ENCODE assay signal across 7 mouse cellular contexts in the genomic region with DNA sequence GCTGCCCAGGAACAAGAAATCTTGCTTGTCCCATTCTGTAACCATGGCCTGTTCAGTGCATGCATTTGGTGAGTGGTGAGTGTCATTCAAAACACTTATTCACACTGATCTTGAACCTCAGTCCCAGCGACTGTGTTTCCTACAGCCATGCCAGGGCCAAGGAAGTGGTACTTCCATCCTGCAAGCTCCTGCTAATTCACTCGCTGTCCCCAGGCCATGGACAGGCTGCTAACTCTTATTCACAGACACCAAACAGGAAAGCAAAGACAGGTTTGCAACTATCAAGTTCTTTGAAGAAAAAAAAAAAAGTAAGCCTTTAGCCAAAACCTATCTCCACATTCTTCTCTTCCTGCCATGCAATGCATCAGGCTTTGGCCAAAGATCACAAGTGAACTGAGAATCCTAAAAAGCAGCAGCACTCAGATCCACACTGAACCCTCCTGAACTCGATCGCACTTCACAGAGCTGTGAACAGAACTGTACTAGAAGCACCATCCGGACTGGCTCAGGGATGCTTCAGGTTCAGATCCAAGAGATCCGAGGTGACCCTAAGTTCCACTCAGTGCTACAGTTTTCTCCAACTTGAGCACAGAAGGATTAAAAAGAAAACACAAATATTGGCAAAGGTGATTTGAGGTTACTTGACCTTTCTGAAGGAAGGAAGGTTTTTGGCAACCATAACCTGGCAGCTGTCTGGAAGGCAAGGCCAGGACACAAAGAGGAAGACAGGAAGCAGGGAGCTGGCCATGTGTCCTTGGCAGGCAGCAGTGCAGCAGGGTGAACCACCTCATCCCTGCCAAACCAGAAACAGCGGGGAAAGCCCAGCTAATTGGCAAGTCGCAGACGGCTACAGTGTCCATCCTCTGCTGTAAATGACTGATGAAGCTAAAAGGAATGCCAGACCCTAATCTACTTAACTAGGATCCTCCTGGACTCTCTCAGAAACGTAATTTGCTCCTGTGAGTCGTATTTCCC.
DNase-seq lines count a peak whose midpoint lies in the region; ATAC-seq and TF ChIP-seq lines count a peak whose summit lies in the region.

No protein-coding gene starts in this region.

- H3K9me3 ChIP-seq in ES-E14 (ENCODE audit: control insufficient read depth, insufficient read depth, low read depth, low read length) = no peaks in the 10 kb centered on the region
- H3K9me3 ChIP-seq in embryonic facial prominence, embryonic 13.5 days = no peaks in the 10 kb centered on the region
- no peaks in the 10 kb centered on the region for H3K9me3 ChIP-seq in heart, embryonic 15.5 days (replicated peaks)

- H3K9ac ChIP-seq in ES-E14 (ENCODE audit: insufficient read depth, low read depth, low read length, poor library complexity, severe bottlenecking) = 0 out of 2 replicates have a peak overlapping the region, but pooled peaks have one; percentile 43
- no peak overlapping the region for H3K9ac ChIP-seq in embryonic facial prominence, embryonic 13.5 days
- no peak overlapping the region for H3K9ac ChIP-seq in heart, embryonic 15.5 days

- no peak for ATAC-seq in embryonic facial prominence, embryonic 13.5 days (ENCODE audit: insufficient number of reproducible peaks, insufficient read depth, low FRiP score, low TSS enrichment, low read depth)
- ATAC-seq in heart, embryonic 15.5 days (replicated peaks; ENCODE audit: insufficient number of reproducible peaks, insufficient read depth, low FRiP score, low read depth) = peak; percentile 66

- in situ Hi-C loops in ES-E14 (cut with MboI; ENCODE audit: low sequenced_read_pairs in 2 of 2, unreplicated experiment in 2 of 2) = no loop called here

- no peaks in the 10 kb centered on the region for H3K27me3 ChIP-seq in embryonic facial prominence, embryonic 13.5 days
- H3K27me3 ChIP-seq in heart, embryonic 15.5 days = no peaks in the 10 kb centered on the region

- peaks cover 15 to 22% of the 10 kb centered on the region in 2 experiments for H3K4me1 ChIP-seq in ES-E14 (ENCODE audit: control insufficient read depth in 2 of 2, insufficient read depth in 2 of 2, low read length in 2 of 2, poor library complexity in 1 of 2)
- H3K4me1 ChIP-seq in embryonic facial prominence, embryonic 13.5 days = peaks cover 60% of the 10 kb centered on the region
- peaks cover 68% of the 10 kb centered on the region for H3K4me1 ChIP-seq in heart, embryonic 15.5 days (replicated peaks)

- whole genome bisulfite sequencing in embryonic facial prominence, embryonic 13.5 days = 47% methylated on average over 11 of the region's 11 CpGs
- 34% methylated on average over 11 of the region's 11 CpGs for WGBS in heart, embryonic 15.5 days

- H3K4me3 ChIP-seq in ES-E14 (ENCODE audit: insufficient read depth in 1 of 2, low read depth in 1 of 2, low read length in 2 of 2, poor library complexity in 1 of 2, severe bottlenecking in 1 of 2) = peak overlapping the region; percentile 20 to 26; a peak in 3 of 4 replicates
- no peak overlapping the region for H3K4me3 ChIP-seq in embryonic facial prominence, embryonic 13.5 days
- no peak overlapping the region for H3K4me3 ChIP-seq in heart, embryonic 15.5 days

- H3K27ac ChIP-seq in ES-E14 (ENCODE audit: insufficient read depth, low read depth, low read length, poor library complexity, severe bottlenecking) = peak overlapping the region; percentile 91
- H3K27ac ChIP-seq in embryonic facial prominence, embryonic 13.5 days = peak overlapping the region; percentile 60; the same call in 1 of the 2 replicates
- peak overlapping the region; percentile 80 for H3K27ac ChIP-seq in heart, embryonic 15.5 days

- no peak overlapping the region for H3K4me2 ChIP-seq in embryonic facial prominence, embryonic 13.5 days
- H3K4me2 ChIP-seq in heart, embryonic 15.5 days = peak overlapping the region; percentile 29; the same call in 1 of the 2 replicates

- DNase-seq in ES-E14 (ENCODE audit: low read depth, low spot score) = no peak
- peak; percentile 83 to 93 for DNase-seq in adrenal gland, adult (ENCODE audit: inconsistent age in 2 of 2, low spot score in 1 of 2)
- DNase-seq in kidney, postnatal 36 days = peak; percentile 78 to 87
- DNase-seq in ovary, postnatal 36 days (ENCODE audit: low spot score) = peak; percentile 60
- no peak for DNase-seq in frontal cortex, postnatal 14 days (ENCODE audit: low spot score in 2 of 2)

- H3K36me3 ChIP-seq in ES-E14 (ENCODE audit: control insufficient read depth, insufficient read depth, low read length, poor library complexity, severe bottlenecking) = no peaks in the 10 kb centered on the region
- no peaks in the 10 kb centered on the region for H3K36me3 ChIP-seq in embryonic facial prominence, embryonic 13.5 days
- H3K36me3 ChIP-seq in heart, embryonic 15.5 days = no peaks in the 10 kb centered on the region

TF ChIP-seq in ES-E14, 5 proteins besides CTCF, POLR2A, EP300 and RAD21:
- TF ChIP-seq ZC3H11A (IDR thresholded peaks at IDR 0.05; ENCODE audit: borderline replicate concordance, low read depth, low read length) (no peak), CHD2 (IDR thresholded peaks at IDR 0.05; ENCODE audit: low read depth, low read length) (no peak), HCFC1 (IDR thresholded peaks at IDR 0.05; ENCODE audit: borderline replicate concordance, insufficient read depth, low read length) (no peak), ZNF384 (IDR thresholded peaks at IDR 0.05; ENCODE audit: low read depth, low read length) (no peak), MAFK (IDR thresholded peaks at IDR 0.05; ENCODE audit: insufficient read depth, low read depth, low read length) (no peak)

Comparison
In these comparisons a context has a peak if more than half of its experiments do, and no peak if none do; other contexts are left out.
1. DNase-seq: peak in adrenal gland, adult (2 of 2), kidney, postnatal 36 days (2 of 2) and ovary, postnatal 36 days (single experiment); none in ES-E14 (single experiment) and frontal cortex, postnatal 14 days (0 of 2).
2. H3K4me3 ChIP-seq: peak in ES-E14 (2 of 2); none in embryonic facial prominence, embryonic 13.5 days (single experiment) and heart, embryonic 15.5 days (single experiment).
3. Peak in every context shown above with its lines, with median percentiles within 50 percentile points of each other: H3K27ac ChIP-seq.